Mouse (Mus musculus): ENCODE results near the gene D430019H16Rik. TPM values are rescaled to one million over a fixed set of nuclear protein-coding genes. Genes with fewer than 3 reads are reported as not detected.
A peak's percentile ranks its signal among the peaks of the same experiment; 100 is the strongest.

The D430019H16Rik gene
- polyA plus RNA-seq, 1 experiment: 3.7 TPM

DNA sequence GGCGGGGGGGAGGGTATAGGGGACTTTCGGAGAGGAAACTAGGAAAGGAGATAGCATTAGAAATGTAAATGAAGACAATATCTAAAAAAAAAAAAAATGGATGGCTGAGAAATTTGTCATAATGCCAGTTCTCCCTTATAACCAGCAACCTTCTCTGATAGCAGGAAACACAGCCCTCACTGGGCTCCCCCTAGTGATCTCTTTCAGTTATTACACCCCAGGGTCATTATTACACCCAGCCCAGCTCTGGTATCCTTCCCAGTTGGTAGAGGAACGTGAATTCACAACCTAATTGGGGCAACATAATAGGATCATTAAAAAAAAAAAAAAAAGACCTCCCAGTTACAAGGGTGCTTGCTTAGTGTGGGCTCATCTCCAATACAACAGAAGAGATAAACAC is 29.8 kb downstream of the D430019H16Rik start:
- H3K4me3 ChIP-seq (ENCODE audit: insufficient read depth, low read depth, low read length): no peak overlapping the region
- no peak overlapping the region for H3K27ac ChIP-seq (ENCODE audit: insufficient read depth, low read depth, low read length)
- H3K4me1 ChIP-seq (ENCODE audit: control insufficient read depth, insufficient read depth, low read length): no peaks in the 10 kb centered on the region
- 51% methylated on average over 3 of the region's 3 CpGs for WGBS
- TF ChIP-seq CTCF (conservative IDR thresholded peaks at IDR 0.05; ENCODE audit: insufficient read depth, insufficient read length, low read depth, low read length) (peak; percentile 46), POLR2A (IDR thresholded peaks at IDR 0.05; ENCODE audit: low read depth, low read length) (no peak)
- no peaks in the 10 kb centered on the region for H3K36me3 ChIP-seq (ENCODE audit: control insufficient read depth, insufficient read depth, low read length)
- peak; percentile 52 for DNase-seq
- no peaks in the 10 kb centered on the region for H3K27me3 ChIP-seq (replicated peaks; ENCODE audit: control insufficient read depth, insufficient read depth, low read length)

DNA sequence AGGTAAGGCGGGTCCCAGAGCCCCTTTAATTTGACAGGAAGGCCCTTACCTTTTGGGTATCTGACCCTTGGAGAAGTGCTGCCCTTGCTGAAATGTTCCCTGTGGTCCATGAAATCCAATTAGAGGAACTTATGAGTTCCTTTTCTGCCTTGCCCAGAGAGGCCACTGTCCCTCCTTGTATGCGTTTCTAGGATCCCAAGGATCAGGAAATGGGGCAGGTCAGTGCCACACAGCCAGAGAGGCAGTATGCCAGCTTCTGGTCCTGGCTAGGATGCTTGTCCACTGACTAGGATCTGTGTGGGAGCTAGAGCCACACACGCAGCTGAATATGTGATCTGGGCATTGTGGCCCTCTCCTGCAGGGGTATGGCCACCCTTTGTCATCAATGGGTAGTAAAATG is 36.6 kb downstream of the D430019H16Rik start:
- no peak overlapping the region for H3K4me3 ChIP-seq (ENCODE audit: insufficient read depth, low read depth, low read length)
- H3K27me3 ChIP-seq (replicated peaks; ENCODE audit: control insufficient read depth, insufficient read depth, low read length): no peaks in the 10 kb centered on the region
- TF ChIP-seq POLR2A (IDR thresholded peaks at IDR 0.05; ENCODE audit: low read depth, low read length): no peak
- no peak for TF ChIP-seq CTCF (conservative IDR thresholded peaks at IDR 0.05; ENCODE audit: insufficient read depth, insufficient read length, low read depth, low read length)
- no peaks in the 10 kb centered on the region for H3K4me1 ChIP-seq (ENCODE audit: control insufficient read depth, insufficient read depth, low read length)
- no peak overlapping the region for H3K27ac ChIP-seq (ENCODE audit: insufficient read depth, low read depth, low read length)
- 90% methylated on average over 3 of the region's 3 CpGs for WGBS
- no peak for DNase-seq
- no peaks in the 10 kb centered on the region for H3K36me3 ChIP-seq (ENCODE audit: control insufficient read depth, insufficient read depth, low read length)

DNA sequence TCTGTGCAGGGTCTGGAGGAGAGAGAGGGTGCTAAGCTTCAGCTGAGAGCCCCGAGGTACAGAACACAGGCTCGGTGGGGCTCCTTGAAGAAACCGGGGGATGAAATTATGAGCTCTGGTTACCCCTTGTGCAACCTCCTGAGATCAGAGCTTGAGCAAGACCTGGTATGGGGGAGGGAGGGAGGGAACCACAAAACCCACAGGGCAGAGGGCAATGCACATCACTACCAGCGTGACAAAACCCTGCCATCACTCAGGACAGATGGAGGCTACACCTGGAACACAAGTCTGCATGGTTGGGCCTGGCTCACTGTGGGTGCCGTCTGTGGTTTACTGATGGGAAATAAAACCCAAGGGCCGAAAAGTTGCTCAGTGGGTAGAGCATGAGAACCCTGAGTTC is 37.1 kb downstream of the D430019H16Rik start:
- WGBS: 66% methylated on average over 6 of the region's 6 CpGs
- H3K27ac ChIP-seq (ENCODE audit: insufficient read depth, low read depth, low read length): no peak overlapping the region
- no peaks in the 10 kb centered on the region for H3K4me1 ChIP-seq (ENCODE audit: control insufficient read depth, insufficient read depth, low read length)
- no peaks in the 10 kb centered on the region for H3K27me3 ChIP-seq (replicated peaks; ENCODE audit: control insufficient read depth, insufficient read depth, low read length)
- H3K36me3 ChIP-seq (ENCODE audit: control insufficient read depth, insufficient read depth, low read length): no peaks in the 10 kb centered on the region
- TF ChIP-seq POLR2A (IDR thresholded peaks at IDR 0.05; ENCODE audit: low read depth, low read length): no peak
- TF ChIP-seq CTCF (conservative IDR thresholded peaks at IDR 0.05; ENCODE audit: insufficient read depth, insufficient read length, low read depth, low read length): no peak
- no peak for DNase-seq
- H3K4me3 ChIP-seq (ENCODE audit: insufficient read depth, low read depth, low read length): no peak overlapping the region

DNA sequence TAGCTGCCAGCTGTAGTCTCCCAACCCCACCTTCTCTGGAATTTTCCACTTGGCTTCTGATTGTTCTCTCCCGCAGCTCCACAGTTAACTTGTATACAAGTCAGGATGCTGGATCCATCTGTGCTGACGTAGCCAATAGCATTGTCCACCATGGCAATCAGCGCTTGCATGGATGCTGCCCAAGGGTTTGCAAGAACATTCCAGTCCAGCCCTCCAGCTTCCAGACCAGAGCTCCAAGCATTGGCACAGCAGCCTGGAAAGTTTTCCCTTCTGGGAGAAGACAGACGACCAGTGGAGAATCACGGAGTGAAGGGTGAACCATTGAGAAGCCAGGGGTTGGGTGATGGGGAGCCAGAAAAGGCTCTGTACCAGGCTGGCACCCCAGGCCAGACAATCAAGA is 41.1 kb downstream of the D430019H16Rik start:
- no peaks in the 10 kb centered on the region for H3K27me3 ChIP-seq (replicated peaks; ENCODE audit: control insufficient read depth, insufficient read depth, low read length)
- no peaks in the 10 kb centered on the region for H3K4me1 ChIP-seq (ENCODE audit: control insufficient read depth, insufficient read depth, low read length)
- H3K36me3 ChIP-seq (ENCODE audit: control insufficient read depth, insufficient read depth, low read length): no peaks in the 10 kb centered on the region
- no peak overlapping the region for H3K4me3 ChIP-seq (ENCODE audit: insufficient read depth, low read depth, low read length)
- peak; percentile 28 for DNase-seq
- TF ChIP-seq POLR2A (IDR thresholded peaks at IDR 0.05; ENCODE audit: low read depth, low read length) (no peak), CTCF (conservative IDR thresholded peaks at IDR 0.05; ENCODE audit: insufficient read depth, insufficient read length, low read depth, low read length) (no peak)
- no peak overlapping the region for H3K27ac ChIP-seq (ENCODE audit: insufficient read depth, low read depth, low read length)
- WGBS: 56% methylated on average over 5 of the region's 5 CpGs

DNA sequence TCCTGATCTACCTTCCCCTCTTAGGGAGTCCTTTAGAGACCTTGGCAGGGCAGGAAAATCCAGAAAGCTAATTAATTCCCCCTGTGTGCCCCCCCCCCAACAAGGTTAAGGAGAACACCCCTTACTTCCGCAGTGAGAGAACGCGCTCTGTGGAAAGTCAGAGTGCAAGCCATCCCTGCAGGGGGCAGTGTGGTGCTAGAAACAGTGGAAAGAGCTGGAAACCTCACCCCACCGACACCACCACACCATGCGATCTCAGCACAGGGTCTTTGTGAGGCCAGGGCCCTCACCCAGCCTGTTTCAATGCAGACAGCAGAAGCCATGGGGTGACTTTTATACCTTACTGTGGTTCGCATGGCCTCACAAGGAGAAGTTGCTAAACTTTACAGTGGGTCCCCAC is 44.2 kb downstream of the D430019H16Rik start:
- H3K4me1 ChIP-seq (ENCODE audit: control insufficient read depth, insufficient read depth, low read length): no peaks in the 10 kb centered on the region
- no peak overlapping the region for H3K4me3 ChIP-seq (ENCODE audit: insufficient read depth, low read depth, low read length)
- H3K27me3 ChIP-seq (replicated peaks; ENCODE audit: control insufficient read depth, insufficient read depth, low read length): no peaks in the 10 kb centered on the region
- no peak overlapping the region for H3K27ac ChIP-seq (ENCODE audit: insufficient read depth, low read depth, low read length)
- peak; percentile 87 for TF ChIP-seq CTCF (conservative IDR thresholded peaks at IDR 0.05; ENCODE audit: insufficient read depth, insufficient read length, low read depth, low read length)
- no peak for TF ChIP-seq POLR2A (IDR thresholded peaks at IDR 0.05; ENCODE audit: low read depth, low read length)
- no peaks in the 10 kb centered on the region for H3K36me3 ChIP-seq (ENCODE audit: control insufficient read depth, insufficient read depth, low read length)
- 14% methylated on average over 6 of the region's 6 CpGs for WGBS
- peak; percentile 84 for DNase-seq

DNA sequence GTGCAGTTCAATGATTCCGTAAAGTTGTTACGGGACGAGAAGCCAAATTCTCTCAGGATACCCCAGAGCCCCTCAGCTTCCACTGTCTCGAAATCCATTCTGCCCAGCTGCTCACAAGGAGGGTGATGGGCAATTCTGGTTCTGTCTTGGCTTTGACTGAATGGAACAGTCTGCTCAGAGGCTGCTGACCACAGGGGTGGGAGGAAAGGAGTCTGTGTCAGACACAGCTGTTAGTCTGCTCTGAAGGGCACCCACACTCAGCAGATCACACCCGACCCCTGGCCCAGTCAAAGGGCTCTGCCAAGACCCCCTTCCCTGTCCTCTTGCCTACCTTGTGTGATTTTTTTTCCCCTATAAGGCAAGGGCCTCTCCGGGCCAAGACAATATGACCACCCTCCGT is 44.8 kb downstream of the D430019H16Rik start:
- no peaks in the 10 kb centered on the region for H3K27me3 ChIP-seq (replicated peaks; ENCODE audit: control insufficient read depth, insufficient read depth, low read length)
- no peak for TF ChIP-seq POLR2A (IDR thresholded peaks at IDR 0.05; ENCODE audit: low read depth, low read length)
- no peaks in the 10 kb centered on the region for H3K4me1 ChIP-seq (ENCODE audit: control insufficient read depth, insufficient read depth, low read length)
- no peaks in the 10 kb centered on the region for H3K36me3 ChIP-seq (ENCODE audit: control insufficient read depth, insufficient read depth, low read length)
- no peak for DNase-seq
- no peak overlapping the region for H3K4me3 ChIP-seq (ENCODE audit: insufficient read depth, low read depth, low read length)
- H3K27ac ChIP-seq (ENCODE audit: insufficient read depth, low read depth, low read length): no peak overlapping the region
- 87% methylated on average over 7 of the region's 7 CpGs for WGBS

DNA sequence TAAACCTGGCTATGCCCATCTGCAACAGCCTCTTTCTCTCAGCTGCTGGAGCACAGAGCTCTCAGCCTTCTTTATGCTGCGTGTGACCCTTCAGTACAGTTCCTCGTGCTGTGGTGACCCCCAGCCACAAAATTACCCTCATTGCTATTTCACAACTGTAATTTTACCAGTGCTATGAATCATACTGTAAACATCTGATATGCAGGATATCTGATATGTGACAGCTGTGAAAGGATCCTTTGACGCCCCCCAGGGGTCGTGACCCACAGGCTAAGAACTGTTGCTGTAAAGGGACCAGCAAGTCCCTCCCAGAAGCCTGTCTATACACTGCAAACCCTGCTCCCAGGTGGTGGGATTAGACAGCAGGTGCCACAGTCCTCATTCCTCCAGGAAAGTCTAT is 45.2 kb downstream of the D430019H16Rik start:
- DNase-seq: no peak
- WGBS: 57% methylated on average over 4 of the region's 4 CpGs
- H3K27ac ChIP-seq (ENCODE audit: insufficient read depth, low read depth, low read length): no peak overlapping the region
- no peak overlapping the region for H3K4me3 ChIP-seq (ENCODE audit: insufficient read depth, low read depth, low read length)
- H3K36me3 ChIP-seq (ENCODE audit: control insufficient read depth, insufficient read depth, low read length): no peaks in the 10 kb centered on the region
- TF ChIP-seq POLR2A (IDR thresholded peaks at IDR 0.05; ENCODE audit: low read depth, low read length): no peak
- TF ChIP-seq CTCF (conservative IDR thresholded peaks at IDR 0.05; ENCODE audit: insufficient read depth, insufficient read length, low read depth, low read length): no peak
- no peaks in the 10 kb centered on the region for H3K27me3 ChIP-seq (replicated peaks; ENCODE audit: control insufficient read depth, insufficient read depth, low read length)
- H3K4me1 ChIP-seq (ENCODE audit: control insufficient read depth, insufficient read depth, low read length): no peaks in the 10 kb centered on the region

DNA sequence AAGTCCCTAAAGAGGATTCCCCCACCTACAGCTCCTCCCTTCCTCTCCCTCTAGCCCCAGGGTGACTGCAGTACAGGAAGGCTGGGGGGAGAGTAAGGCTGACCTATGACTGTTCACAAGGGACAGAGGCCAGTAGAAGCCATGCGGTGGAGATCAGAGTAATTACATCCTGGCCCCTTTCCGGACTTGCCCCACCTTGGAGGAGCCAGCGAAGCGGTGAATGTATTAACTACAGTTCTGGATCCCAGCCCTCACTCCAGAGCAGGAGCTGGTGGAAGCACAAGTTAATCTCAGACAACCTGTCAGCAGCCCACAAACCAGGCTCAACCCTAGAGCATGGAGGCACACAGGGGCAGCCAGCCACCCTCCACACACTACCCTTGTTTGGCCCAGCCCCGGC is 47.3 kb downstream of the D430019H16Rik start:
- TF ChIP-seq CTCF (conservative IDR thresholded peaks at IDR 0.05; ENCODE audit: insufficient read depth, insufficient read length, low read depth, low read length) (no peak), POLR2A (IDR thresholded peaks at IDR 0.05; ENCODE audit: low read depth, low read length) (no peak)
- Histone ChIP-seq H3K27me3 (replicated peaks; ENCODE audit: control insufficient read depth, insufficient read depth, low read length) (no peaks in the 10 kb centered on the region), H3K4me1 (ENCODE audit: control insufficient read depth, insufficient read depth, low read length) (no peaks in the 10 kb centered on the region), H3K36me3 (ENCODE audit: control insufficient read depth, insufficient read depth, low read length) (no peaks in the 10 kb centered on the region), H3K4me3 (ENCODE audit: insufficient read depth, low read depth, low read length) (no peak overlapping the region), H3K27ac (ENCODE audit: insufficient read depth, low read depth, low read length) (no peak overlapping the region)
- 10% methylated on average over 5 of the region's 5 CpGs for WGBS
- peak; percentile 78 for DNase-seq

Measured in kidney, adult 2 months (tissue).